Mouse (Mus musculus) forebrain, embryonic 10.5 days (tissue): Measurements from ENCODE around the gene Gpr89. TPM values are rescaled to one million over a fixed set of nuclear protein-coding genes. Genes with fewer than 3 reads are reported as not detected.

ENCODE experiments used
- DNase-seq: peaks from one replicate; pipeline ENCODE4 v3.0.0-alpha.2; 2017; ENCODE audit warnings: low spot score; ENCODE audit errors: extremely low spot score
- H3K27ac ChIP-seq: fragments of 300-500 bp; sonication (generic); 2 replicates; pipeline ENCODE4 v1.5.1; 2016; ENCODE audit warnings: mild to moderate bottlenecking
- H3K27me3 ChIP-seq: fragments of 300-500 bp; sonication (generic); 2 replicates; pipeline ENCODE4 v1.6.1; 2016; ENCODE audit warnings: mild to moderate bottlenecking; ENCODE audit not compliant: poor library complexity, severe bottlenecking
- H3K36me3 ChIP-seq: fragments of 300-500 bp; sonication (generic); replicated peaks from 2 replicates; pipeline ENCODE4 v1.6.1; 2016; ENCODE audit warnings: mild to moderate bottlenecking, moderate library complexity
- H3K4me1 ChIP-seq: fragments of 300-500 bp; sonication (generic); 2 replicates; pipeline ENCODE4 v1.6.1; 2016
- H3K4me3 ChIP-seq: fragments of 300-500 bp; sonication (generic); 2 replicates; pipeline ENCODE4 v1.5.1; 2016; ENCODE audit warnings: mild to moderate bottlenecking, moderate library complexity
- H3K9me3 ChIP-seq: fragments of 300-500 bp; sonication (generic); 2 replicates; pipeline ENCODE4 v1.6.1; 2016; ENCODE audit warnings: mild to moderate bottlenecking, moderate library complexity
- WGBS: fragments of 180-500 bp; shearing (Covaris S2); methylation state at CpG from one replicate; pipeline ENCODE4 v1.1.7; 2016; 5-methylcytosine and 5-hydroxymethylcytosine counted together
- polyA plus RNA-seq: library from polyadenylated mRNA; unstranded; fragments of >200 nt; fragmentation: Nextera tagmentation; extraction: Ambion mirVana; gene quantifications from 2 replicates; pipeline ENCODE4 v1.2.1, GENCODE M21; 2016

Gene Gpr89
- polyA plus RNA-seq, 1 experiment from 2014 or later = 36.0 TPM

DNA sequence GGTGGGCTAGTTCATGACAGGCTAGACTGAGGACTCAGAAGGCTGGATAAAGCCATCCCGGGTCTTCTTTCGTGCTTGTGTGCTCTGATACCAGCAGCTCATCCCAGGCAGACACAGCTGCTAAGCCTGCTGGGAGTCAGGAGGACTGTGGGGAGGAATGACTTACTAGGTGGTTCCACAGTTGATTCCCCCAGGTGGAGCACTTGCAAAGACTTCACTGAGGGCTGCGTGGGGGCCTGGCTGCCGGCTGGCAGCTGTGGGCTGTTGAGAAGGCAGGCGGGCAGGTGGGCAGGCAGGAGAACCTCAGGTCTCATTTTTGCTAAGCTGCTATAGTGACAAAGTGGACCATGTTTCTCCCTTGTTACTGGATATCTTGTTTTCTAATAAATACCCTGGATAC lies 44.6 kb downstream of the Gpr89 start:
- H3K4me1 ChIP-seq = no peaks in the 10 kb centered on the region
- H3K36me3 ChIP-seq = peaks cover 6% of the 10 kb centered on the region; the same call in 1 of the 2 replicates
- no peaks in the 10 kb centered on the region for H3K27me3 ChIP-seq
- H3K9me3 ChIP-seq = no peaks in the 10 kb centered on the region
- no peak overlapping the region for H3K27ac ChIP-seq
- no peak overlapping the region for H3K4me3 ChIP-seq
- no peak for DNase-seq
- 93% methylated on average over 5 of the region's 5 CpGs for WGBS

DNA sequence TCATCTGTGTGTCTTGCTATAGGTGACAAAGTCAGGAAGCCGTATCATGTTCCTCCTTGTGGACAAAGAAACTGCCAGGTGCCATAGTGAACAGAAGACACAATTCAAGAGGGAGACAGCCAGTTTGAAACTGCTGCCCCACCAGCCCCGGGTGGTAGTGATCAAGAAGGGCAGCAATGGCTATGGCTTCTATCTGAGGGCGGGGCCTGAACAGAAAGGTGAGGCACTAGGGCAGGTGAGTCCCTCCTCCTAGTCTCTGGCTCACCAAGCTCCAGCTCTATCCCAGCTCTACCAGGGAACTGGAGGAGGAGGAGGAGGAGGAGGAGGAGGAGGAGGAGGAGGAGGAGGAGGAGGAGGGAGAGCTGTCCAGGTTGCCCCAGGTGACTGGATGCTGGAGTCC lies 49.3 kb downstream of the Gpr89 start:
- H3K27ac ChIP-seq = no peak overlapping the region
- no peaks in the 10 kb centered on the region for H3K27me3 ChIP-seq
- 77% methylated on average over 3 of the region's 3 CpGs for WGBS
- no peak overlapping the region for H3K4me3 ChIP-seq
- DNase-seq = no peak
- H3K9me3 ChIP-seq = no peaks in the 10 kb centered on the region
- peaks cover 4% of the 10 kb centered on the region; the same call in 1 of the 2 replicates for H3K36me3 ChIP-seq
- H3K4me1 ChIP-seq = no peaks in the 10 kb centered on the region

DNA sequence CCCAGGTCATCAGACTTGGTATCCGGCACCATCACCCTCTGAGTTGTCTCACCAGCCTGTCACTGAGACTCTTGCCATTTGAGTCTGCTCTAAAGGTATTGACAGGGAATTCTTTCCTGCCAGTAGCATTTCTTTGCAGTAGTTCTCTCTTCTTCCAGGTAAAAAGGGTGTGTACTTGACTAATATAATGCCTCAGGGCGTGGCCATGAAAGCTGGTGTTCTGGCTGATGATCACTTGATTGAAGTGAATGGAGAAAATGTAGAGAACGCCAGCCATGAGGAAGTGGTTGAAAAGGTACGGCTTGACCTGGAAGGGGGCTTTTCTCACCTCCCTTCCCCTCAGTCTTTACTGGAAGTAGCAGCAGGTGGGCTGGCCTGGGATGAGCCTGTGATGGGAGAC lies 50.8 kb downstream of the Gpr89 start:
- no peak for DNase-seq

DNA sequence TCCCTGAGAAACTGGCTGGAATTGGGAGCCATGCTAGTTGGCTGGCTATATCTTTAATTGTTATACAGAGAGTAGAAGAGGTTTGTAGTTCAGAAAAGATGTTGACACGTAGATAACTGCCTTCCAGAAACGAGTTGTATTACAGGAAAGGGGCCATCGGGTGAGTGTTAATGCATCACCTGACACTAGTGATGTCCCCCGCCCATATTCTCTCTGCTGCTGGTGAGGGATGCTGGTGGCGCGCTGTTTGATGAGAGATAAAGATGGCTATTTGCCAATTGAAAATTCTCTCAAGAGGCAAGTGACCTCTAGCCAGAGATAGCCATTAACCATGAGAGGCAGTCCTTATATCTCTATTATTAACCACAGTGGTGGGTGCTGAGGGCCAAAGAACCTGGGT lies 52.6 kb downstream of the Gpr89 start:
- 89% methylated on average over 6 of the region's 6 CpGs for WGBS
- Histone ChIP-seq H3K9me3 (no peaks in the 10 kb centered on the region), H3K27me3 (no peaks in the 10 kb centered on the region), H3K4me3 (no peak overlapping the region), H3K36me3 (no peaks in the 10 kb centered on the region), H3K27ac (no peak overlapping the region), H3K4me1 (peaks cover 1% of the 10 kb centered on the region; the same call in 1 of the 2 replicates)
- DNase-seq = no peak

More for the DNA sequence above, 50.8 kb downstream of the Gpr89 start:
- Histone ChIP-seq H3K4me3 (no peak overlapping the region), H3K27me3 (no peaks in the 10 kb centered on the region), H3K27ac (no peak overlapping the region), H3K9me3 (no peaks in the 10 kb centered on the region), H3K4me1 (no peaks in the 10 kb centered on the region), H3K36me3 (no peaks in the 10 kb centered on the region)
- 91% methylated on average over 4 of the region's 4 CpGs for WGBS

DNA sequence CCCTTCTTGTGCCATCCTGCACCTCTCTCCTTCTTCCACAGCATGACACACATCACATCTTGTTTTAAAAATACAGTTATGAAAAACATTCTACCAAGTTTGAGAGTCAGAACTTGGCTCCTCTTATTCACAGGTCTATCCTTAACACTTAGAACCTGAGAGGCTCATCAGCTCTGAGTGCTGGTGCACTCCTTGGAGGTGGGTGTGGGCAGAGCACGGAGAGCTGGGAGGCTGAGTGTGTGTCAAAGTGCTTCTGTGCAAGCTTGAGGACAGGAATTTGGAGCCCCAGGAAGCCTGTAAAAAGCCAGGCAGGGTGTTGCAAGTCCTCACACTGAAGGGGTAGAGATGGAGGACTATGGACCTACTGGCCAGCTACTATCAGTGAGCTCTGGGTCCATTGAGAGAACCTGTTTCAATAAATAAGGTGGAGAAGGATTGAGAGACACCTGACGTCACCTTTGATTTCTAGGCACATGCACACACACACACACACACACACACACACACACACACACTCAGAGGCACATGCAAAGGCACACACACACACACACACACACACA lies 55.9 kb downstream of the Gpr89 start:
- H3K9me3 ChIP-seq = no peaks in the 10 kb centered on the region
- 89% methylated on average over 2 of the region's 2 CpGs for WGBS
- no peaks in the 10 kb centered on the region for H3K36me3 ChIP-seq
- peaks cover 3% of the 10 kb centered on the region; the same call in 1 of the 2 replicates for H3K4me1 ChIP-seq
- no peak for DNase-seq
- H3K4me3 ChIP-seq = no peak overlapping the region
- no peak overlapping the region for H3K27ac ChIP-seq
- H3K27me3 ChIP-seq = no peaks in the 10 kb centered on the region

DNA sequence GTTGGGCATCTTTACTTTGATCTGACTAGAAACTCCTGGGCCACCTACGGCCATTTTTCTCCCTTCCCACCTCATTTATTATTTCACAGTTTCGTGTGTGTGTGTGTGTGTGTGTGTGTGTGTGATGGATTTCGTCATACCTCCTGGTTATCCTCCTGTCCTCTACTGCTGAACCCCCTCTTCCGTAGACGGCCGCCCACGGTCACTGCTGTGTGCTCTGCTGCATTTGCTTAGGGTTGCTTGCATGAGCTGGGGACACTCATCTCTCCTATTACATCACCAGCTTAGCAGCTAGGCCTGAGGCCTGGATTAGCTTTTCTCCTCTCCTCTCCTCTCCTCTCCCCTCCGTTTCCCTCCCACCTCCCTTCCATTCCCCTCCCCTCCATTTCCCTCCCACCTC lies 56.7 kb downstream of the Gpr89 start:
- Histone ChIP-seq H3K4me3 (no peak overlapping the region), H3K4me1 (peaks cover 3% of the 10 kb centered on the region; the same call in 1 of the 2 replicates), H3K36me3 (no peaks in the 10 kb centered on the region), H3K27me3 (no peaks in the 10 kb centered on the region), H3K27ac (no peak overlapping the region), H3K9me3 (no peaks in the 10 kb centered on the region)
- no peak for DNase-seq
- WGBS = 82% methylated on average over 7 of the region's 8 CpGs

DNA sequence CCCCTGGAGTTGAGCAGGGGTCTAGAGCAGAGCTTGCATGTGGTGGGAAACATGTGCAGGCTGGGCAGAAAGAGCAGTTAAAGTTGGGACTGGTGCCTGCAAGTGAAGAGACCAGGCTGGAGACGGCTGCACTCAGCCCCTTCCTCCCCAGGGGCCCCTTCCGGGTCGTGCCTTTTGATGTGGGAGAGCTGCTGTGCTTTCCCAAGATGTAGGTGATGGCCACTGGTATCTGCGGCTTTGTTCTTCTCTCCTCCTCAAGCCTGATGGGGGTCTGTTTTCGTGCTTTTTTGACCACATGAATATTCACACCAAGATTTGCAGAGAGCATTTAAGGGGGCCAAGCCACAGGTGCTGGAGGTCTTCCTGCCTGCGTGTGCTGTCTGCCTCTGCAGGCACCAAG lies 57.5 kb downstream of the Gpr89 start:
- WGBS = 60% methylated on average over 6 of the region's 6 CpGs
- DNase-seq = no peak
- H3K27ac ChIP-seq = no peak overlapping the region
- no peaks in the 10 kb centered on the region for H3K27me3 ChIP-seq
- peaks cover 3% of the 10 kb centered on the region; the same call in 1 of the 2 replicates for H3K4me1 ChIP-seq
- no peak overlapping the region for H3K4me3 ChIP-seq
- no peaks in the 10 kb centered on the region for H3K36me3 ChIP-seq
- H3K9me3 ChIP-seq = no peaks in the 10 kb centered on the region

DNA sequence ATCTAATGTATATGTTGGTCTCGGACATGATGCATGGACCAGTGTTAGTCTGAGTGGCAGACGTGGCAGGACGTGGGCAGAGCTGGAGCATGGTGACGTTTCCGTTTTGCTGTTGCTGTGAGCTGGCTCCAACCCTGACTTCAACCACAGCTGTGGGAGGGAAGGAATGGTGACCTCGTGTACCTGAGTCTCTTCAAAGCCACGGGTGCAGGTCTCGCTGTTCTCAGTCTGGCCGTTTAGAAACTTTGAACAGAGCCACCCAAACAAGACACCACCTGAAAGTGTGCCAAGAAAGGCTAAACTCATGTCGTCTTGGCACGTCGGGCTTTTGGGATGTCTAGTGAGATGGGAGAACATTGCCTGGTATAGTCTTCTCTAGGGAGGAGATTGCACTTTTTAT lies 58.2 kb downstream of the Gpr89 start:
- Histone ChIP-seq H3K27ac (no peak overlapping the region), H3K4me1 (peaks cover 3% of the 10 kb centered on the region; the same call in 1 of the 2 replicates), H3K36me3 (no peaks in the 10 kb centered on the region), H3K27me3 (no peaks in the 10 kb centered on the region), H3K4me3 (no peak overlapping the region), H3K9me3 (no peaks in the 10 kb centered on the region)
- no peak for DNase-seq
- WGBS = 91% methylated on average over 12 of the region's 12 CpGs

DNA sequence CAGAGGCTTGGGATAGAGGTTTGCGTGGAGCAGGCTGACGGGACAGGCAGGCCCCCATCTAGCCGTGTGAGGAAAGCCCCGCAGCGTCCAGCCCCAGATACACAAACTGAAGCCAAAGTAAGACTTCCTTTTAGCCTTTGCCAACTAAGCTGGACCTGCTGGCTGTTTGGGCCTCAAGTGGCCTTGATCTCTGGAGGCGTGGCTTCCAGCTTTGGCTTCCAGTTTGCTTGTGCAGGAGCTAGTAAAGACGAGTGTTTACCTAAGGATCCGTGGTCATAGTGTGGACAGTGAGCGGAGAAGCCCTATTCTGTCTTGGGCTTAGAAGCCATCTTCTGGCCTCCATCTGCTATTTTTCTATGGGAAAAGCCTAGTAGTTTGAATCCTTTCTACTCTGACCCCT lies 59.3 kb downstream of the Gpr89 start:
- H3K27ac ChIP-seq = no peak overlapping the region
- no peaks in the 10 kb centered on the region for H3K36me3 ChIP-seq
- no peaks in the 10 kb centered on the region for H3K9me3 ChIP-seq
- H3K27me3 ChIP-seq = no peaks in the 10 kb centered on the region
- H3K4me1 ChIP-seq = peaks cover 3% of the 10 kb centered on the region; the same call in 1 of the 2 replicates
- no peak overlapping the region for H3K4me3 ChIP-seq
- no peak for DNase-seq
- WGBS = 90% methylated on average over 9 of the region's 9 CpGs

DNA sequence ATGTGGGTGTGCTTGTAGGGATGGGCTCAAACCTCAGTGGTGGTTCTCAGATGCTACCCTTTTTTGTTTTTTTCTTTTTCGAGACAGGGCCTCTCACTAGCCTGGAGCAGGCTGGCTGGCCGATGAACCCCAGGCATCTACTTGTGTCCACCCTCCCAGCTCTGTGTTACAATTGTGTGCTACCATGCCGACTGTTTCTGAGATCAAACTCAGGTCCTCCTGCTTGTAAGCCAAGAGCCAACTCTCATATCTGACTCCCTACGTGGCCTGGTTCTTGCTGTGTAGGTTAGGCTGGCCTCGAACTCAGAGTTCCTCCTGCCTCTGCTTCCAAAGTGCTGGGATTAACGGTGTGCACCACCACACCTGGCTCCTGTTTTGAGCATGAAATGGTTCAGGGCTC lies 60.0 kb downstream of the Gpr89 start:
- DNase-seq = no peak
- 90% methylated on average over 6 of the region's 6 CpGs for WGBS
- Histone ChIP-seq H3K27ac (no peak overlapping the region), H3K4me3 (no peak overlapping the region), H3K4me1 (peaks cover 3% of the 10 kb centered on the region; the same call in 1 of the 2 replicates), H3K9me3 (no peaks in the 10 kb centered on the region), H3K27me3 (no peaks in the 10 kb centered on the region), H3K36me3 (no peaks in the 10 kb centered on the region)

DNA sequence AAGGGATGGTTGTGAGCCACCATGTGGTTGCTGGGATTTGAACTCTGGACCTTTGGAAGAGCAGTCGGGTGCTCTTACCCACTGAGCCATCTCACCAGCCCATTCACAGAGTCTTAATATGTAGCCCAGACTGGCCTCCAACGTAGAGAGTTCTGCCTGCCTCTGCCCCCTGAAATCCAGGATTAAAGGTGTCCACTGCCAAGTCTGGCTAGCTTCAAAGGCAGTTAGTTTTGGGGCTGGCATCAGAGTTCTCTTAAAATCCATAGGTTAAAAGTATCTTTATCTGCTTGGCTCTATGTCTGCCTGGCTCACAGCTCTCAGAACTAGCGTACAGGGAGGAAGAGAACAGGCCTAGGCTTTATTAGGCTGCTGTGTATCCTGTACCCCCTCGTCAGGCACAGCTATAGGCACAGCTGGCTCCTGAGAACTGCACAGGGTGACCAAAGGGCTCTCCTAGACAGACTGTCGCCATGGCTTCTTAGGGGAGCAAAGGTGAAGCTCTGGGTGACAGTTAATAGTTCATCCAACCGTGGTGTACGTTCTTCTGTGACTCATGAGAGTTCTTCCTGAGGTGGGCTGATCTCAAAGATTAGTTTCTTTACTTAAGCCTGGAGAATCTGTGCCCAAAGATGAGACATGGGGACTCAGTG lies 66.0 kb downstream of the Gpr89 start:
- Histone ChIP-seq H3K9me3 (no peaks in the 10 kb centered on the region), H3K27me3 (no peaks in the 10 kb centered on the region), H3K4me3 (no peak overlapping the region), H3K4me1 (no peaks in the 10 kb centered on the region), H3K36me3 (no peaks in the 10 kb centered on the region), H3K27ac (no peak overlapping the region)
- DNase-seq = no peak
- WGBS = 85% methylated on average over 7 of the region's 7 CpGs

DNA sequence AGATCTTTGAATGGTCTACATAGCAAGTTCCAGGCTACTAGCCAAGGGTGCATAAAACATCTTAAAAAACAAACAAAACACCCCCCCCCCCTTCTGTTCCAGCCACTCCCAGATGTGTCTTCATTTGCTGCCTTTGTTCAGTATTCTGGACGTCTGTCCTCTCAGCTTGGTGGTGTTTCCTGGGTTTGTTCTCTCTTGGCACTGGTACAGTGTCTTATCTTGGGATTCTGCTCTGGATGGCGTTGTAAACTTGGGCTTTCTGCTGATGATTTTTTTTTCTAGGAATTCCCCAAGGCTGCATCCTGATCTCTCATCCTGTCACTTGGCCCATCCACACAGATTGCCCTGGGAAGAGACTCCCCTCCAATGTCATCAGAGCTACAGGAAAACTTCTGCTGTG lies 68.7 kb downstream of the Gpr89 start:
- DNase-seq = no peak
- Histone ChIP-seq H3K4me1 (0 out of 2 replicates have a peak, but pooled peaks cover 3% of the 10 kb centered on the region), H3K27me3 (no peaks in the 10 kb centered on the region), H3K27ac (no peak overlapping the region), H3K36me3 (no peaks in the 10 kb centered on the region), H3K4me3 (no peak overlapping the region), H3K9me3 (no peaks in the 10 kb centered on the region)
- WGBS = 83% methylated on average over 2 of the region's 2 CpGs

DNA sequence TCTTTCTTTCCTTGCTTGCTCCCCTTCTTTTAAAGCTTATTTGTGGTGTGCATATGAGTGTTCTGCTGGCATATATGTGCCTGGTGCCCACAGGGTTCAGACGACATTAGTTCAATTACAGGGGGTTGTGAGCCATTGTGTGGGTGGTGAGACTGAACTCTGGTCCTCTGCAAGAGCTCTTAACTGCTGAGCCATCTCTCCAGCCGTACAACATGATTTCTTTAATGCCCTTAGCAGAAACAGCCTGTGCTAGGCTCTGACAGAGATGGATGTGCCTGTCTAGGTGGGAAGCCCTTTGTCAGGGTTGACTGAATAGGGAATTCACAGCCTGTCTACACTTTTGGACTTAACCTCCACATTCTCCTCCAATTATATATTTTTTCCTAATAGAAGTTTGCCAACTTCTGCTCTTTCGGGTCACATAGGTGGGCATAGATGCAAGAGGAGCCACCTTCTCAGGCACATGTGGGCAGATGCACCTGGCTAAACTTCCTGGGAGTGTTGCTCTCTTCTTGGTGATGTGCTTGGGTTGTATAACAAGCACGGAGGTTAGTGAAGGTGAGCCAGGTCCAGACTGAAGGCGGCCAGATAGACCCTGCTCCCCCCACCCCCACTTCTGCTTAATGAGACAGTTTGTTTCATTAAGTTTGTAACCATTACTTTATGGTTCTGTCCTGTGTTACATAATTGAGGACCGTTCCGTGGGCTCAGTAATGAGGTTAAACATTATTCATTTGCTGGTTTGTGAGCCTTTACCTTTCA lies 70.4 kb downstream of the Gpr89 start:
- 89% methylated on average over 7 of the region's 7 CpGs for WGBS

More for the DNA sequence above, 70.4 kb downstream of the Gpr89 start:
- Histone ChIP-seq H3K9me3 (no peaks in the 10 kb centered on the region), H3K4me1 (0 out of 2 replicates have a peak, but pooled peaks cover 3% of the 10 kb centered on the region), H3K4me3 (no peak overlapping the region), H3K36me3 (no peaks in the 10 kb centered on the region), H3K27ac (no peak overlapping the region), H3K27me3 (no peaks in the 10 kb centered on the region)
- no peak for DNase-seq
